Mouse (Mus musculus): Measurements from ENCODE around the gene Ctnna2. TPM values are rescaled to one million over a fixed set of nuclear protein-coding genes. Genes with fewer than 3 reads are reported as not detected.

The Ctnna2 gene
- polyA plus RNA-seq, 1 experiment = 75.6 TPM

GRCm38 (mm10) chr6:77834680-77835079 lies 144.8 kb downstream of the Ctnna2 start:
- no peak for DNase-seq (ENCODE audit: extremely low spot score in 1 of 2, low spot score in 1 of 2)

- no peak for DNase-seq (ENCODE audit: extremely low spot score in 1 of 2, low spot score in 1 of 2)
Measured at GRCm38 (mm10) chr6:77827526-77827925, 152.0 kb downstream of the Ctnna2 start.

GRCm38 (mm10) chr6:77817116-77817515 lies 162.4 kb downstream of the Ctnna2 start:
- DNase-seq (ENCODE audit: extremely low spot score in 1 of 2, low spot score in 1 of 2) = no peak

GRCm38 (mm10) chr6:77811041-77811440 lies 168.5 kb downstream of the Ctnna2 start:
- DNase-seq (ENCODE audit: extremely low spot score in 1 of 2, low spot score in 1 of 2) = no peak

- no peak for DNase-seq (ENCODE audit: extremely low spot score in 1 of 2, low spot score in 1 of 2)
Measured at GRCm38 (mm10) chr6:77802604-77803003, 176.9 kb downstream of the Ctnna2 start.

- no peak for DNase-seq (ENCODE audit: extremely low spot score in 1 of 2, low spot score in 1 of 2)
Measured at GRCm38 (mm10) chr6:77783342-77783741, 196.2 kb downstream of the Ctnna2 start.

GRCm38 (mm10) chr6:77768357-77769103 lies 211.0 kb downstream of the Ctnna2 start:
- no peak for DNase-seq (ENCODE audit: extremely low spot score in 1 of 2, low spot score in 1 of 2)

- no peak for DNase-seq (ENCODE audit: extremely low spot score in 1 of 2, low spot score in 1 of 2)
Measured at GRCm38 (mm10) chr6:77758164-77758563, 221.3 kb downstream of the Ctnna2 start.

- no peak for DNase-seq (ENCODE audit: extremely low spot score in 1 of 2, low spot score in 1 of 2)
Measured at GRCm38 (mm10) chr6:77745426-77745825, 234.1 kb downstream of the Ctnna2 start.

GRCm38 (mm10) chr6:77743651-77744050 lies 235.8 kb downstream of the Ctnna2 start:
- DNase-seq (ENCODE audit: extremely low spot score in 1 of 2, low spot score in 1 of 2) = no peak

- DNase-seq (ENCODE audit: extremely low spot score in 1 of 2, low spot score in 1 of 2) = no peak
Measured at GRCm38 (mm10) chr6:77742988-77743387, 236.5 kb downstream of the Ctnna2 start.

GRCm38 (mm10) chr6:77738640-77739039 lies 240.9 kb downstream of the Ctnna2 start:
- peak in 1 of 2 experiments; percentile 9 for DNase-seq (ENCODE audit: extremely low spot score in 1 of 2, low spot score in 1 of 2)

- DNase-seq (ENCODE audit: extremely low spot score in 1 of 2, low spot score in 1 of 2) = no peak
Measured at GRCm38 (mm10) chr6:77724952-77725299, 254.6 kb downstream of the Ctnna2 start.

GRCm38 (mm10) chr6:77724042-77724951 lies 255.2 kb downstream of the Ctnna2 start:
- peak in 1 of 2 experiments; percentile 26 for DNase-seq (ENCODE audit: extremely low spot score in 1 of 2, low spot score in 1 of 2)

GRCm38 (mm10) chr6:77694093-77694492 lies 285.4 kb downstream of the Ctnna2 start:
- peak; percentile 41 to 70 for DNase-seq (ENCODE audit: extremely low spot score in 1 of 2, low spot score in 1 of 2)

- DNase-seq (ENCODE audit: extremely low spot score in 1 of 2, low spot score in 1 of 2) = no peak
Measured at GRCm38 (mm10) chr6:77687173-77687572, 292.3 kb downstream of the Ctnna2 start.

GRCm38 (mm10) chr6:77650127-77650526 lies 329.4 kb downstream of the Ctnna2 start:
- peak; percentile 16 to 88 for DNase-seq (ENCODE audit: extremely low spot score in 1 of 2, low spot score in 1 of 2)

- DNase-seq (ENCODE audit: extremely low spot score in 1 of 2, low spot score in 1 of 2) = peak in 1 of 2 experiments; percentile 16
Measured at GRCm38 (mm10) chr6:77644591-77644990, 334.9 kb downstream of the Ctnna2 start.

- no peak for DNase-seq (ENCODE audit: extremely low spot score in 1 of 2, low spot score in 1 of 2)
Measured at GRCm38 (mm10) chr6:77638784-77639183, 340.7 kb downstream of the Ctnna2 start.

- peak; percentile 50 to 86 for DNase-seq (ENCODE audit: extremely low spot score in 1 of 2, low spot score in 1 of 2)
Measured at GRCm38 (mm10) chr6:77633997-77634396, 345.5 kb downstream of the Ctnna2 start.

- peak in 1 of 2 experiments; percentile 76 for DNase-seq (ENCODE audit: extremely low spot score in 1 of 2, low spot score in 1 of 2)
Measured at GRCm38 (mm10) chr6:77628573-77629192, 350.8 kb downstream of the Ctnna2 start.

All from frontal cortex, adult 2 months (tissue).